Mouse (Mus musculus) CD4-positive, CD25-positive, alpha-beta regulatory T cell, adult 9 weeks (primary cell): Measurements from ENCODE around the gene Amigo3. TPM values are rescaled to one million over a fixed set of nuclear protein-coding genes. Genes with fewer than 3 reads are reported as not detected.

Experiments used
- polyA plus RNA-seq: library from polyadenylated mRNA; unstranded; fragments of 100-300 nt; shearing (Covaris generic); gene quantifications from one replicate; pipeline ENCODE4 v1.2.1, GENCODE M21; 2017

Gene Amigo3
- polyA plus RNA-seq = 3.9 TPM

GRCm38 (mm10) chr9:108052885-108053664, at the start of gene Amigo3:
Amigo3 (plus strand) TSS chr9:108053159.

GRCm38 (mm10) chr9:108049016-108049455, 3.9 kb upstream of the Amigo3 start, which contains the start of gene Gmppb:
Gmppb (plus strand) TSS chr9:108049242.

DNA sequence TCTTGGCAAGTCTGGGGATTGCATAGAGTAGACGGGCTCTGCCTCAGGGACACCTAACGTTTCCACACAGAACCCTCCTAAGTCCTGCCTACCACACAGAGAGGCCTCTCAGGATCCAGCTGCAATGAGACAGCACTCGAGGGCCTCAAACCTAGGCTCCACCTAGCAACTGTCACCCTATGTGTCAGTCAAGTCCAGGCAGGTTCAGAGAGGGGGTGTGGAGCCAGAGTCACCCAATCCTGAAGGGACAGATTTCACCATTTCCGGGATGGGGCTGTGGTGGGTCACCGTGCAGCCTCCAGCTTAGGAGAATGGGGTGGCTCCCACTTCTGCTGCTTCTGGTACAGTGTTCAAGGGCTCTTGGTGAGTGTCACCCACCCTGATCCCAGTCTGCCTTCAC, 27.2 kb downstream of the Amigo3 start, which contains the start of gene Mst1:
Gene Mst1, plus strand, starts transcription at position 269 of the 400 bp plus-strand sequence.

DNA sequence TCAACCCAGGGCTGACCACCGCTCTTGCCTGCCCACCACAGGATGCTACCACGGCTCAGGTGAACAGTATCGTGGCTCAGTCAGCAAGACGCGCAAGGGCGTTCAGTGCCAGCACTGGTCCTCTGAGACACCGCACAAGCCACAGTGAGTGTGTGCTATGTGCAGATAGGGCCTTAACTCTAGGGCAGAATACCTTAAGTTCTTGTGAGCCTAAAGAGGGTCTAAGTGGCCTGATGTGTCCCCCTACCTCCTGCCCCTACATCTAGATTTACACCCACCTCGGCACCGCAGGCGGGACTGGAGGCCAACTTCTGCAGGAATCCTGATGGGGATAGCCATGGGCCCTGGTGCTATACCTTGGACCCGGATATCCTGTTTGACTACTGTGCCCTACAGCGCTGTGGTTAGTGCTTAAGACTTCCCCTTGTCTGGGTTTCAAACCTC, 30.1 kb downstream of the Amigo3 start, which contains the start of gene Rnf123:
Gene Rnf123, minus strand, starts transcription at position 359 of the 444 bp plus-strand sequence.

DNA sequence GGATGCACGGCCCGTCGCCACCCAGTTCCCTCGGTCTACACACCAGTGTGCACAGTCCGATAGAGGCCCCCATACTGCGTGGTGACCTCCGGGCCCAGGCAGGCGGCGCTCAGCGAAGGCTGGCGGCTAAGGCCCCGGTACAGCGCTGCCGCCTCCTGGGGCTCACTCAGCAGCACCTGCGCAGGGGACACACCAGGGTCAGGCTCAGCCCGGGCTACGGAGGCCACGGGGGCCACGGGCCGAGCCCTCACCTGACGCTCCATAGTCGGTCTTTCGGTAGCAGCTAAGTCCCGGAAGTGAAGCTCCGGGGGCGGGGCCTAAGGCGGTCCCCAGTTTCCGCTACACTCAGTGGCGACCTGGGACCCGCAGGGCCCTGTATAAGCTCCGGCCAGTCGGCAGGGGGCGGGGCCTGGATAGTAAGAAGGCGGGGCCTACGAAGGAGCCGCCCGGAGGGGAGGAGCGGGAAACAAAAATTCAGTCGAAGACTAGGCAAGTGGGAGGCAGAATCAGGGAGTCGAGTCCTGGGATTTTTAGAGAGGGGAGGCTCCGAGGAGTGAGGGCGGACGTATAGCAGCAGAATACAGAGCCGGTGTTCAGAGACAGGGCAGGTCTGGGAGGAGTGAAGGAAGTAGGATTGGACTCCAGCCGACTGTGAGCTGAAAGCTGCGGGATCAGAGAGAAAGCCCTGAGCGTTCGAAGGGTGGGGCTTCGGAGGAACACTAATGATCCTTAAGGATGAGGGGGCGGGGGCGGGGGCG, 41.4 kb downstream of the Amigo3 start, which contains the start of gene Apeh:
Gene Apeh, minus strand, starts transcription at position 423 of the 758 bp plus-strand sequence.

Other genes starting within 250 kb of the Amigo3 start
- 128 TPM for gene Rbm6, start 179.9 kb upstream of the Amigo3 start, polyA plus RNA-seq
- 15.9 TPM for gene Mon1a, start 165.0 kb upstream of the Amigo3 start, polyA plus RNA-seq
- not detected for gene Mst1r, start 146.3 kb upstream of the Amigo3 start, polyA plus RNA-seq
- not detected for gene Actl11, start 124.7 kb upstream of the Amigo3 start, polyA plus RNA-seq
- not detected for gene Camkv, start 117.5 kb upstream of the Amigo3 start, polyA plus RNA-seq
- 4.0 TPM for gene Traip, start 103.0 kb upstream of the Amigo3 start, polyA plus RNA-seq
- gene Uba7, start 77.7 kb upstream of the Amigo3 start, polyA plus RNA-seq = 343 TPM
- gene Gm20661, start 70.1 kb upstream of the Amigo3 start, polyA plus RNA-seq = not detected
- 2.0 TPM for gene Inka1, start 67.3 kb upstream of the Amigo3 start, polyA plus RNA-seq
- gene Cdhr4, start 60.7 kb upstream of the Amigo3 start, polyA plus RNA-seq = 0.42 TPM
- gene Gm20662, start 56.8 kb upstream of the Amigo3 start, polyA plus RNA-seq = not detected
- 59.6 TPM for gene Ip6k1, start 50.7 kb upstream of the Amigo3 start, polyA plus RNA-seq
- gene Gmppb, start 3.9 kb upstream of the Amigo3 start, polyA plus RNA-seq = 40.5 TPM
- gene Mst1, start 27.3 kb downstream of the Amigo3 start, polyA plus RNA-seq = 2.1 TPM
- 172 TPM for gene Rnf123, start 30.2 kb downstream of the Amigo3 start, polyA plus RNA-seq
- gene Apeh, start 41.4 kb downstream of the Amigo3 start, polyA plus RNA-seq = 108 TPM
- gene Bsn, start 137.2 kb downstream of the Amigo3 start, polyA plus RNA-seq = 0.60 TPM
- 5.1 TPM for gene Dag1, start 210.8 kb downstream of the Amigo3 start, polyA plus RNA-seq
- 2.9 TPM for gene Nicn1, start 237.3 kb downstream of the Amigo3 start, polyA plus RNA-seq
- gene Amt, start 243.7 kb downstream of the Amigo3 start, polyA plus RNA-seq = 0.35 TPM